Mouse (Mus musculus): Measurements from ENCODE around the gene 2700097O09Rik. TPM values are rescaled to one million over a fixed set of nuclear protein-coding genes. Genes with fewer than 3 reads are reported as not detected.

2700097O09Rik gene
- total RNA-seq, 2 experiments from 2014 or later: 8.6 to 9.4 TPM

DNA sequence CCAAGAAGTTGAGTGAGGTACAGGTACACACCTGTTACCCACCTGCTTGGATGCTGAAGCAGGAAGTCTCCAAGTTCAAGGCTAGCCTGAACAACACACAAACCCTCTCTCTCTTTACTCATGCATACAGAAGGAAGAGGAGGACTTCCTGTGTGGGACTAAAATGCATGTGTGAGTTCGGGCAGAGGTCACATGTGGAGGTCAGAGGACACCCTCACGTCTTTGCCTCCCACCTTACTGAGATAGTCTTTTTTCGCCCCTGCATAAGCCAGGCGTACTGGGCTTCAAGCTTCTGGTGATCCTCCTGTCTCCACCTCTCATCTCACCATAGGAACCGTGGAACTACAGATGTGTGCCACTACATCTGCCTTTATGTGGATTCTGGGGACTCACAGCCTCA is 81.5 kb downstream of the 2700097O09Rik start:
- no peak for DNase-seq (ENCODE audit: extremely low spot score in 1 of 2, low spot score in 2 of 2)
- intact Hi-C loops (cut with DNase I): no loop called here

DNA sequence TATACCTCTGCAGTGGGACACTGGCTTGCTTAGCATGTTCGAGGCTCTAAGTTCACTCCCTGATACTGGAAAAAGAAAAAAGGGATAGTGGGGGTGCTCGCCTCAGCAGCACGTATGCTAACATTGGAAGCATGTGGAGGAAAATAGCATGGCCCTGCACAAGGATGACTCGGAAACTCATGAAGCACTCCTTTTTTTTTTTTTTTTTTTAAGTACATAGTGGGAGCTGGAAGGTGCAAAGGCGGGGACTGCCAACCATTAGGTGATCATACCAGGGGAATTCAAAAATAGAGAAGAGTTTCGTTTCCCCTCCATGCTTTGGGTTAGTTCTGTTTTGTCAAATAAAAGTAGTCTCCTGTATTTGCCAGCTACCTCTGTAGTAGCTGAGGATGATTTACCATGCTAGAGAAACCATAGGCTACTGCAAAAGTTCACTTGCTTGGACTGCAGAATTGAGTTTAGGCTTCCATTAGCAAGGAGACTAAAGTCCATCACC is 82.9 kb downstream of the 2700097O09Rik start:
- intact Hi-C loops (cut with DNase I): no loop called here
- DNase-seq (ENCODE audit: extremely low spot score in 1 of 2, low spot score in 2 of 2): no peak

DNA sequence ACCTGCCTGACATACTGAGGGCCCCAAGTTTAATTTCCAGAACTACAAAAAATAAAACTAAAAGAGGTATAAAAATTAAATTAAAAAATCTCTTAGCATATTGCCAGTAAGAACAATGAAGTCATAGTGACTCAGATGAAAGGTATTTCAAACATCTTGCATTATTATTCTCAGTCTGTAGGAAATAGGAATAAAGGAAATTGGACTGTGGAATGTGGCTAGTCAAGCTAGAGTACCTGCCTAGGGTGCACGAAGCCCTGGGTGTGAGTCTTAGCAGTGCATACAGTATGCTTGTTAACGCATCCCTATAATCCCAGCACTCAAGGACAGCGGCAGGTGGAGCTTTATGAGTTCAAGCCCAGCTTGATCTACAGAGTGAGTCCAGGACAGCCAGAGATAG is 83.9 kb downstream of the 2700097O09Rik start:
- intact Hi-C loops (cut with DNase I): no loop called here

More for the DNA sequence above, 83.9 kb downstream of the 2700097O09Rik start:
- DNase-seq (ENCODE audit: extremely low spot score in 1 of 2, low spot score in 2 of 2): no peak

Other genes with a start within 250 kb of the 2700097O09Rik start
- 100 to 1,000 TPM; 191 to 195 TPM for gene Cfl2, start 217.2 kb downstream of the 2700097O09Rik start, total RNA-seq (2021)
- gene Gm20403, start 93.6 kb downstream of the 2700097O09Rik start, total RNA-seq (2021): not detected
- 1 to 10 TPM; 2.3 to 2.9 TPM for gene Baz1a, start 65.8 kb downstream of the 2700097O09Rik start, total RNA-seq (2021)
- 100 to 1,000 TPM; 106 to 108 TPM for gene Srp54a, start 152 bp upstream of the 2700097O09Rik start, total RNA-seq (2021)
- 10 to 100 TPM; 22.3 to 38.5 TPM for gene Fam177a, start 44.4 kb upstream of the 2700097O09Rik start, total RNA-seq (2021)
- gene Srp54b, start 75.0 kb upstream of the 2700097O09Rik start, total RNA-seq (2021): 10 to 100 TPM; 52.9 to 59.1 TPM
- gene 1700047I17Rik2, start 119.5 kb upstream of the 2700097O09Rik start, total RNA-seq (2021): 10 to 100 TPM in 1 of 2 experiments, under 1 TPM in 1; 0.69 to 14.8 TPM
- 10 to 100 TPM; 37.0 to 40.1 TPM for gene Srp54c, start 150.1 kb upstream of the 2700097O09Rik start, total RNA-seq (2021)
- 1 to 10 TPM; 5.9 to 7.9 TPM for gene 1110008L16Rik, start 219.5 kb upstream of the 2700097O09Rik start, total RNA-seq (2021)
- 10 to 100 TPM; 12.6 to 14.7 TPM for gene Ppp2r3c, start 222.9 kb upstream of the 2700097O09Rik start, total RNA-seq (2021)

Measured in left cerebral cortex, postnatal 10 days (tissue).